Mouse (Mus musculus): Measurements from ENCODE around the gene Bcl2l2. TPM values are rescaled to one million over a fixed set of nuclear protein-coding genes. Genes with fewer than 3 reads are reported as not detected.

The Bcl2l2 gene
- total and polyA plus RNA-seq, 3 experiments = 12.5 to 18.8 TPM; not detected in 1

- Histone ChIP-seq H3K27me3 (ENCODE audit: control insufficient read depth in 1 of 2, insufficient read depth in 2 of 2, low read length in 2 of 2) (no peaks in the 10 kb centered on the region), H3K36me3 (ENCODE audit: control insufficient read depth in 1 of 2, insufficient read depth in 2 of 2, low read length in 2 of 2) (peaks cover 12 to 14% of the 10 kb centered on the region in 2 experiments), H3K27ac (ENCODE audit: control insufficient read depth, low read depth, low read length) (no peak overlapping the region), H3K79me2 (ENCODE audit: control insufficient read depth, insufficient read depth, low read length, poor library complexity) (peaks cover 19% of the 10 kb centered on the region), H3K4me3 (ENCODE audit: control insufficient read depth in 1 of 2, insufficient read depth in 1 of 2, low read depth in 2 of 2, low read length in 2 of 2) (no peak overlapping the region), H3K9ac (ENCODE audit: control insufficient read depth, low read depth, low read length, poor library complexity, severe bottlenecking) (no peak overlapping the region), H3K4me1 (ENCODE audit: control insufficient read depth in 1 of 2, insufficient read depth in 2 of 2, low read length in 2 of 2) (peaks cover 4 to 6% of the 10 kb centered on the region in 2 experiments; a peak in 3 of 4 replicates), H3K9me3 (replicated peaks; ENCODE audit: insufficient read depth, low read length) (no peaks in the 10 kb centered on the region)
- no peak for DNase-seq (ENCODE audit: low read depth, low spot score)
- TF ChIP-seq POLR2A (IDR thresholded peaks at IDR 0.05; ENCODE audit: control insufficient read depth in 1 of 2, insufficient read depth in 1 of 2, low read depth in 1 of 2, low read length in 2 of 2, poor library complexity in 1 of 2) (peak in 1 of 2 experiments; percentile 21; a peak in 1 of 4 replicates), KAT2A (conservative IDR thresholded peaks at IDR 0.05; ENCODE audit: low read depth, low read length) (no peak)
These were observed 14.3 kb downstream of the Bcl2l2 start for GRCm38 (mm10) chr14:54897445-54897844.

- H3K9me3 ChIP-seq (replicated peaks; ENCODE audit: insufficient read depth, low read length) = no peaks in the 10 kb centered on the region
- no peak overlapping the region for H3K4me3 ChIP-seq (ENCODE audit: control insufficient read depth in 1 of 2, insufficient read depth in 1 of 2, low read depth in 2 of 2, low read length in 2 of 2)
- H3K9ac ChIP-seq (ENCODE audit: control insufficient read depth, low read depth, low read length, poor library complexity, severe bottlenecking) = no peak overlapping the region
- H3K27me3 ChIP-seq (ENCODE audit: control insufficient read depth in 1 of 2, insufficient read depth in 2 of 2, low read length in 2 of 2) = no peaks in the 10 kb centered on the region
- H3K36me3 ChIP-seq (ENCODE audit: control insufficient read depth in 1 of 2, insufficient read depth in 2 of 2, low read length in 2 of 2) = peaks cover 7 to 12% of the 10 kb centered on the region in 2 experiments
- no peak overlapping the region for H3K27ac ChIP-seq (ENCODE audit: control insufficient read depth, low read depth, low read length)
- peaks cover 7% of the 10 kb centered on the region for H3K79me2 ChIP-seq (ENCODE audit: control insufficient read depth, insufficient read depth, low read length, poor library complexity)
- peak; percentile 84 for DNase-seq (ENCODE audit: low read depth, low spot score)
- H3K4me1 ChIP-seq (ENCODE audit: control insufficient read depth in 1 of 2, insufficient read depth in 2 of 2, low read length in 2 of 2) = peaks cover 4 to 6% of the 10 kb centered on the region in 2 experiments; a peak in 3 of 4 replicates
- TF ChIP-seq TBP (IDR thresholded peaks at IDR 0.05; ENCODE audit: low read depth, low read length) (no peak), TCF12 (IDR thresholded peaks at IDR 0.05; ENCODE audit: low read depth, low read length) (no peak), SIN3A (IDR thresholded peaks at IDR 0.05; ENCODE audit: low read length) (no peak; the same call in 1 of the 2 replicates), ZMIZ1 (IDR thresholded peaks at IDR 0.05; ENCODE audit: low read depth, low read length) (no peak), GATA1 (IDR thresholded peaks at IDR 0.05; ENCODE audit: low read depth, low read length) (no peak), SMC3 (IDR thresholded peaks at IDR 0.05; ENCODE audit: low read depth, low read length) (peak; percentile 69), USF2 (IDR thresholded peaks at IDR 0.05; ENCODE audit: borderline replicate concordance in 1 of 2, insufficient read depth in 1 of 2, low read depth in 1 of 2, low read length in 2 of 2) (no peak), EP300 (IDR thresholded peaks at IDR 0.05; ENCODE audit: low read depth in 1 of 2, low read length in 2 of 2) (no peak), RAD21 (IDR thresholded peaks at IDR 0.05; ENCODE audit: low read depth, low read length) (peak; percentile 73), USF1 (IDR thresholded peaks at IDR 0.05; ENCODE audit: low read depth, low read length) (no peak), ETS1 (IDR thresholded peaks at IDR 0.05; ENCODE audit: low read depth, low read length) (no peak), GABPA (IDR thresholded peaks at IDR 0.05; ENCODE audit: low read depth, low read length) (no peak), UBTF (IDR thresholded peaks at IDR 0.05; ENCODE audit: borderline replicate concordance, insufficient read depth, low read depth, low read length) (no peak), ZKSCAN1 (IDR thresholded peaks at IDR 0.05; ENCODE audit: low read depth, low read length) (no peak), POLR2AphosphoS5 (IDR thresholded peaks at IDR 0.05; ENCODE audit: borderline replicate concordance, low read depth, low read length) (no peak), MXI1 (IDR thresholded peaks at IDR 0.05; ENCODE audit: low read depth, low read length) (no peak), NRF1 (IDR thresholded peaks at IDR 0.05; ENCODE audit: insufficient read depth, low read depth, low read length, poor library complexity, severe bottlenecking) (no peak), JUND (IDR thresholded peaks at IDR 0.05; ENCODE audit: low read depth, low read length) (no peak), POLR2A (IDR thresholded peaks at IDR 0.05; ENCODE audit: control insufficient read depth in 1 of 2, insufficient read depth in 1 of 2, low read depth in 1 of 2, low read length in 2 of 2, poor library complexity in 1 of 2) (0 out of 4 replicates have a peak, but pooled peaks of 1 of the 2 experiments have one; percentile 15), NELFE (IDR thresholded peaks at IDR 0.05; ENCODE audit: low read depth, low read length) (no peak), ZC3H11A (IDR thresholded peaks at IDR 0.05; ENCODE audit: low read depth, low read length) (peak; percentile 53), MYB (IDR thresholded peaks at IDR 0.05; ENCODE audit: low read depth, low read length) (no peak), CHD1 (IDR thresholded peaks at IDR 0.05; ENCODE audit: low read depth, low read length) (no peak), BHLHE40 (IDR thresholded peaks at IDR 0.05; ENCODE audit: borderline replicate concordance, low read depth, low read length) (no peak), MEF2A (IDR thresholded peaks at IDR 0.05; ENCODE audit: extremely low read depth, insufficient replicate concordance, low read depth, low read length, poor library complexity, severe bottlenecking) (no peak), ELF1 (IDR thresholded peaks at IDR 0.05; ENCODE audit: low read depth, low read length) (no peak), CHD2 (IDR thresholded peaks at IDR 0.05; ENCODE audit: low read length) (no peak), TAL1 (IDR thresholded peaks at IDR 0.05; ENCODE audit: low read length) (no peak), CTCF (IDR thresholded peaks at IDR 0.05 in 2 of 3, conservative IDR thresholded peaks at IDR 0.05 in 1 of 3; ENCODE audit: control insufficient read depth in 1 of 3, insufficient read depth in 1 of 3, low read depth in 2 of 3, low read length in 3 of 3, poor library complexity in 1 of 3, severe bottlenecking in 1 of 3) (peak; percentile 27 to 77 (median 77); a peak in 5 of 6 replicates), KAT2A (conservative IDR thresholded peaks at IDR 0.05; ENCODE audit: low read depth, low read length) (no peak), RCOR1 (IDR thresholded peaks at IDR 0.05; ENCODE audit: low read depth, low read length) (no peak)
These were observed 17.2 kb downstream of the Bcl2l2 start for GRCm38 (mm10) chr14:54900383-54900782.
